8 mouse cellular contexts compared by ENCODE assay signal in the genomic region with DNA sequence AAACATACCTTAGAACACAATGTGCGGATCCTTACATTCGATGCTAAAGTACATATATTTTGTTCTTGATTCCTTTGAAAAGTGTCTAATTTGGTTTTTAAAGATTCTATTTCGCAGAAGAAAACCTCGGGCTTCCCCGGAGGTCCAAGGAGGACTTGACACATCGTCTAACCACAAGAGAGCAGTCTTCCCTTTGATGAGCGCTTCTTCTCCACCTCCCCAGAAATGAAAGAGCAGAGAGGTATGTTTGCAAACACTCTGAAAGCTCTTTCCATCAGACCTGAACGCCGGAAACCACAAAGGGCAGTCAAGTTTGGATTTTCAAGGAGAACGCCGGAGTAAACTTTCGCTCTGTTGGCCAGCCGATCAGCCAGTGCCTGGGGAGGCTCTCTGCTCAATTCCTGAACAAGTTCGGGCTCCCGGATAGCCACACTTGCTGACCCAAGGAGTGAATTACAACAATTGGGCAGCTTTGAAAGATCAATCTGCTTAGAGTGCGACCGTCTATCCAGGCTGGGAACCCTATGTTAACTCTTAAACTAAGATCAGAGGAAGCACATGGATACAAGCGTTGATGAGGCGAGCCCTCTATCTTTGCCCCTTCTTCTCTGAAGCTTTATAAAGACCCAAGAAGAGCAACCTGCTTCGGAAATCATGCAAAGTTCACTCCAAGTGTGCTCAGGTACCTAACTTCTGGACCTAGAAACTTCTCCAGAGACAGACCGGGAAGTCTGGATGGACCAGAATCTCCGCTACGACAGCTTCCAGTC. TPM values are rescaled to one million over a fixed set of nuclear protein-coding genes. Genes with fewer than 3 reads are reported as not detected.
DNase-seq lines count a peak whose midpoint lies in the region; ATAC-seq and TF ChIP-seq lines count a peak whose summit lies in the region.

Ascl4 (plus strand) TSS at position 6 of the 770 bp plus-strand sequence.

- peaks cover 2% of the 10 kb centered on the region; the same call in 1 of the 2 replicates for H3K4me1 ChIP-seq in embryonic fibroblast, embryonic 13.5 days (ENCODE audit: control insufficient read depth, insufficient read depth, low read length)
- H3K4me1 ChIP-seq in intestine, embryonic 16.5 days (ENCODE audit: control insufficient read depth, insufficient read depth, low read length) = peaks cover 5% of the 10 kb centered on the region; the same call in 1 of the 2 replicates
- H3K4me1 ChIP-seq in liver, postnatal 0 days (ENCODE audit: insufficient read depth) = 0 out of 2 replicates have a peak, but pooled peaks cover 4% of the 10 kb centered on the region
- no peaks in the 10 kb centered on the region for H3K4me1 ChIP-seq in small intestine, adult 2 months (ENCODE audit: control insufficient read depth, insufficient read depth, insufficient read length, low read length)

- H3K36me3 ChIP-seq in intestine, embryonic 16.5 days (ENCODE audit: control insufficient read depth, insufficient read depth, low read length) = no peaks in the 10 kb centered on the region
- no peaks in the 10 kb centered on the region for H3K36me3 ChIP-seq in liver, postnatal 0 days (replicated peaks; ENCODE audit: insufficient read depth, low read length)
- no peaks in the 10 kb centered on the region for H3K36me3 ChIP-seq in small intestine, adult 2 months (ENCODE audit: control insufficient read depth, insufficient read depth, low read length)

- ATAC-seq in intestine, embryonic 16.5 days = no peak
- ATAC-seq in liver, postnatal 0 days = no peak

- H3K27ac ChIP-seq in embryonic fibroblast, embryonic 13.5 days (ENCODE audit: insufficient read depth, low read length) = no peak within 1 kb of the TSS
- no peak within 1 kb of the TSS for H3K27ac ChIP-seq in intestine, embryonic 16.5 days (ENCODE audit: low read length)
- no peak within 1 kb of the TSS for H3K27ac ChIP-seq in liver, postnatal 0 days (ENCODE audit: low read depth)
- H3K27ac ChIP-seq in small intestine, adult 2 months (ENCODE audit: insufficient read depth, low read depth, low read length) = no peak within 1 kb of the TSS

- peak within 1 kb of the TSS; percentile 45; the same call in 1 of the 2 replicates for H3K9ac ChIP-seq in intestine, embryonic 16.5 days (ENCODE audit: low read depth, low read length)
- H3K9ac ChIP-seq in liver, postnatal 0 days (replicated peaks) = no peak within 1 kb of the TSS

- DNase-seq in left cerebral cortex, postnatal 25 days (ENCODE audit: low spot score in 2 of 2) = peak; percentile 9 to 17
- no peak for DNase-seq in left cerebral cortex, adult 9 months (ENCODE audit: low spot score in 2 of 2)
- DNase-seq in T-cell, adult 2 months (ENCODE audit: low spot score) = peak; percentile 46
- DNase-seq in liver, postnatal 0 days = peak; percentile 15
- DNase-seq in urinary bladder, postnatal 4 days (ENCODE audit: low spot score in 2 of 2) = no peak

- TF ChIP-seq POLR2A in embryonic fibroblast, embryonic 13.5 days (IDR thresholded peaks at IDR 0.05; ENCODE audit: low read depth, low read length) = no peak
- no peak for TF ChIP-seq POLR2A in small intestine, adult 2 months (IDR thresholded peaks at IDR 0.05; ENCODE audit: low read depth, low read length)

- intact Hi-C loops in left cerebral cortex, postnatal 25 days (cut with DNase I) = loop anchor here (2.0 kb wide), 1 partner anchor 249 kb away; no protein-coding TSS in a partner anchor

- H3K9me3 ChIP-seq in intestine, embryonic 16.5 days (ENCODE audit: control insufficient read depth, low read length) = no peaks in the 10 kb centered on the region
- no peaks in the 10 kb centered on the region for H3K9me3 ChIP-seq in liver, postnatal 0 days (ENCODE audit: low read length)

- H3K27me3 ChIP-seq in intestine, embryonic 16.5 days (replicated peaks; ENCODE audit: control insufficient read depth, insufficient read depth, low read length) = peaks cover 6% of the 10 kb centered on the region; the same call in 1 of the 2 replicates
- H3K27me3 ChIP-seq in liver, postnatal 0 days (ENCODE audit: insufficient read depth, low read length) = peaks cover 26% of the 10 kb centered on the region
- H3K27me3 ChIP-seq in small intestine, adult 2 months (ENCODE audit: control insufficient read depth, insufficient read depth, low read length) = no peaks in the 10 kb centered on the region

- H3K4me3 ChIP-seq in embryonic fibroblast, embryonic 13.5 days (ENCODE audit: insufficient read depth, low read length) = peak within 1 kb of the TSS; percentile 41
- H3K4me3 ChIP-seq in intestine, embryonic 16.5 days (ENCODE audit: low read length) = peak within 1 kb of the TSS; percentile 56
- H3K4me3 ChIP-seq in liver, postnatal 0 days (ENCODE audit: low read depth, low read length) = peak within 1 kb of the TSS; percentile 50
- peak within 1 kb of the TSS; percentile 78 for H3K4me3 ChIP-seq in small intestine, adult 2 months (ENCODE audit: low read depth, low read length)

- 2% methylated on average over 23 of the region's 23 CpGs for WGBS in intestine, embryonic 16.5 days
- 3% methylated on average over 23 of the region's 23 CpGs for WGBS in liver, postnatal 0 days (ENCODE audit: insufficient replicate concordance)
- 1% methylated on average over 23 of the region's 23 CpGs for WGBS in small intestine, adult 2 months

- TF ChIP-seq CTCF in embryonic fibroblast, embryonic 13.5 days (IDR thresholded peaks at IDR 0.05; ENCODE audit: borderline replicate concordance, insufficient read depth, low read length) = no peak
- TF ChIP-seq CTCF in liver, postnatal 0 days (IDR thresholded peaks at IDR 0.05; ENCODE audit: low read depth) = no peak
- TF ChIP-seq CTCF in small intestine, adult 2 months (IDR thresholded peaks at IDR 0.05; ENCODE audit: extremely low read depth, insufficient read length, insufficient replicate concordance, low read depth, low read length) = no peak

- TF ChIP-seq EP300 in liver, postnatal 0 days (IDR thresholded peaks at IDR 0.05; ENCODE audit: low read depth) = no peak

- peak within 1 kb of the TSS; percentile 94 for H3K4me2 ChIP-seq in intestine, embryonic 16.5 days (ENCODE audit: low read depth, low read length)
- peak within 1 kb of the TSS; percentile 75 for H3K4me2 ChIP-seq in liver, postnatal 0 days (ENCODE audit: low read depth, low read length)

RNA-seq across cellular contexts. Expression of gene Ascl4, which starts in this region (rescaled TPM):
- not detected for total RNA-seq in left cerebral cortex, postnatal 25 days (2021)
- polyA plus RNA-seq in embryonic fibroblast, embryonic 13.5 days (2011; ENCODE audit: insufficient read length, low read depth, missing spikeins) = not detected in 2 replicates
- 0.06 and 0.18 TPM in 2 replicates for polyA plus RNA-seq in intestine, embryonic 16.5 days (2015; fragmentation: Nextera tagmentation; extraction: Ambion mirVana)
- not detected in 2 replicates for polyA plus RNA-seq in liver, postnatal 0 days (2015; fragmentation: Nextera tagmentation; extraction: Ambion mirVana)
- polyA plus RNA-seq in small intestine, adult 2 months (2012; rRNA removed) = 0.14 TPM in 1 of 2 replicates, not detected in the other

Comparison
In these comparisons a context has a peak if more than half of its experiments do, and no peak if none do; other contexts are left out.
1. Peak in DNase-seq in left cerebral cortex, postnatal 25 days; RNA of the gene not detected or under 1 TPM.
2. Peak in DNase-seq, H3K4me3 ChIP-seq and H3K4me2 ChIP-seq in liver, postnatal 0 days; RNA of the gene not detected or under 1 TPM.